Mouse (Mus musculus) spleen, postnatal 4 days (tissue): ENCODE measurements at regions not wholly inside any gene's neighbourhood (a gene's known extent, or its start where the extent isn't known, plus 50 kb on each side); places are given as distances from the start of the nearest gene placed in this dataset.

Experiments used
- DNase-seq, 2 experiments: peaks; one replicate each; pipeline ENCODE4 v3.0.0; 2022; ENCODE audit warnings: low spot score in 2 of 2

DNA sequence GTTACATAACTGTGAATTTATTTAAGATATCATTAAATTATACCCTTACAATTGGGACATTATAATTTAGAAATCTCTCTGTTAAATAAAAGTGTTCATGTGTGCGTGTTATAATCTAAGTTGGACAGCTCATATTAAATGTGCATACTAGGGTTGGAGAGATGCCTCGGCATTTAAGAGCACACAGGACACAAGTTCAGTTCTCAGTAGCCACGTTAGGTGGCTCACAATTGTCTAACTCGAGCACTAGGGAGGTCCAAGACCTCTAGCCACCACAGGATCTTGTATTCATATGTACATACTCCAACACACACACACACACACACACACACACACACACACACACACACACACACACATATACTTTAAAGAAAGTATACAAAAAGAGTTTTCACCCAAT is 56.0 kb downstream of the Foxf2 start:
- DNase-seq: no peak

DNA sequence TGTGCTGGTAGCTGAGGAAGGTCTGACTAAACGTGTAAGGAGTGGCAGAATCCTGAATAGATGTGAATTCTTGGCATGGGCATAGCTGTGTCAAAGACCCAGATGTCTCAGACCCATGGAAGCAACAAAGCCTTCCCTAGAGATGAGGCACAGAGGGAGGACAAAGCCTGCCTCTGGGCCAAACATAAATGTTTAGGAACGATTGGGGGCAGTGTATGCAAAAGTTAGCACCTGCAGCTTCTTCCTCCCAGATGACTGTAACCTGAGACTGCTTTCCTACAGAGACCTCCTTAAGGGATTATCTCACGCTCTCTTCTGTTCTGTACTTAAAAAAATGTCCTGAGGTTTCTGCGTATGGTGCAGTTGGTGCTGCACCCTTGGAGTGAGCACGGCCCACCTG is 57.7 kb downstream of the Foxf2 start:
- no peak for DNase-seq

DNA sequence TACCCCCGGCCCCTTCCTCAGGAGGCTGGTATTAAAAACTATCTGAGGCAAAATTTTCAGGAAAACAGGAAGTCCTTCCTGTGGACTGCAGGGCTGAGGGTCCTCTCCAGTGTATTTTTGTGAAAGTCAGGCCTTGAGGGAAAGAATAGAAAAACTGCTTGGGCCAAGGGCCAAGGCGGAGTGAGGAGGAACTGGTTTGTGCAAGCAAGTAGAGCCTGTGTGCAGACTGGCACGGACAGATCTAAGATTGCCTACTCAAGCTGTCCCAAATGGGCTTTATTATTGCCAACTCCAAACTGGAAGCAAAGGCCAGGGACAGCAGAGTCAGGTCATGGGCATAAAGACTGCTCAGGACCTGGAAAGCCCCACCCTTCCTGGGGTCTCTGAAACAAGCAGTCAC is 62.9 kb downstream of the Foxf2 start:
- no peak for DNase-seq

DNA sequence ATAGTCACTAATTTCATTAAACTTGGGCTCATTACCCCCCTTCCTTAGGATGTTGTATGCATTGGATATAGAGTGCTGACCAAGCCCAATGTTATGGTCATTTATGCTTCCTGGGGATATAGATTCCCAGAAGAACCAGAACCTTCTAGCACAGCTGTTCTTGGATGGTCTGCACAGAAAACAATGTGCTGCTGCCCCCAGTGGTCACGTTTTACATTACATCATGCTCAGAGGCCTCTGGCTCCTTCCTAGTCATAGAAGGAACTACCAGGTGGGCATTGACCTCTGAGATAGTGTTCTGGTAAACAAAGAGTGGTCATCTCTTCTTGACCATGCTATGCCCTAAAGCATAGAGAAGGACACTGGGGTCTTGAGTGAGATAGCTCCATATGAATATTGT is 63.7 kb downstream of the Foxf2 start:
- peak; percentile 14 to 66 for DNase-seq

DNA sequence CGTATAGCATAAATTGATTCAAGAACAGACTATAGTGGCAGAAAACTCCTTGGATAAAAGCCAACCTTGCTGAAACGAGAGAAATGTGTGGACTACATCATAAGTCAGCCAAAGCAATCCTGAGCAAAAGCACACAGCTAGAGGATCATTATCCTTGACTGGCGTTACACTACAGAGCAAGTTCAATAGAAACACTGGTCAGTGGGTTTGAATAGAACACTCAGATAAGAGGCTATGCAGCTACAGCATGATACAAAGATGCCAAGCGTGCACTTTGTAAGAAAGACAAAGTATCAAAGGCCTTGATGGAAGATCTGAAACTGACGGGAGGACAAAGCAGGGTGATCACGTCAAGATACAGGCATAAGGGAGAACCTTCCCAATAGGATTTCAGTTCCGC is 70.1 kb downstream of the Foxf2 start:
- DNase-seq: no peak

DNA sequence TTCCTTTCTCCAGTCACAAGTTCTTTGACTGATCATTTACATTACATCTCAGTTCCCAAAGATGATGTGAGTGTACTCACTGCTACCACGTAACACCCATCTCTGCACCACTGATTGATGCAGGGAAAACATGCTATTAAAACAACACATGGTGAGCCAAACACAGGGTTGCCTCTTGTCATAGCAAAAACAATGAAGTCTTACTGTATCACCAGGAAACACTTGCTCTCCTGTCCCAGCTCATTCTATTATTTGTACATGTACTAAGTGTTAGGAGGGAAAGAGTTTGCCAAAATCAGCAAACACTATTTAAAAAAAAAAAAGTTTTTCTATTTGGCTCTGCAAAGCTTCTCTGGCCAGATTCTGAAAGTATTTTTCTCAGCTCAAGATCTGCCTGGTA is 78.6 kb downstream of the Foxf2 start:
- DNase-seq: no peak

DNA sequence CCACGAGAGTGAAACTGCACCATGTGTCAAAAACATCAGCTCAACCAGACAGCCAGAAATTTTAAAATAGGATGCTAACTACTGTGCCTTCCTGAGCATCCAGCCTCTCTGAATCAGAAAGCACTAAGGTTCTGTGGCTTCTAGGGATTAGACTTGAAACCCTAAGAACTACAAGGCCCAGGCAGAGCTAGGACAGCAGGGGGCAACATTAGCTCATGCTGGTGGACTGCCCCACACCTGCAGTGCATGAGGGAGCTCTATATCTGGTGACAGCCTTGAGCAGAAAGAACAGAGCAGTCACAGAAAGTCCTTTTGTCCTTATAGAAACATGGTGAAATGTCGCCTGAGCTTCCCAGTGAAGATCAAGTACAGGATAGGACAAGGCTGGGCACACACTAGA is 79.8 kb downstream of the Foxf2 start:
- DNase-seq: no peak

DNA sequence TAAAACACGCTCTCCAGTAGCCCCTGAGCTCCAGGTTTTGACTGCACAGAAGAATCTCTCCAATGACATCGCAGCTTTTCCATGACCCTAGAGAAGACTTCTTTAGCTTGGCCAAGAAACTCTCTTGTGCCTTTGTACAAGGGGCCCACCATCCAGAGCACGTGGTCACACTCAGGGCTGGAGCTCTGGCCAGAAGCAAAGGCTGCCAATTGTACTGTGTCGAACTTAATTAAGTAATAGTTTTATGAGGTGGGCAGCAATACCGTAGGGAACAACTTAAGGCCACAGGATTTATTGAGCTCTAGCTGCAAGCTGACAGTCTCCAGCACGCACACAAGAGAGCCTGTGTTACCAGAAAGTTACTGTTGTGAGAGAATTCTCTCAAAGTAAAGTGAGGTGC is 85.1 kb downstream of the Foxf2 start:
- no peak for DNase-seq

DNA sequence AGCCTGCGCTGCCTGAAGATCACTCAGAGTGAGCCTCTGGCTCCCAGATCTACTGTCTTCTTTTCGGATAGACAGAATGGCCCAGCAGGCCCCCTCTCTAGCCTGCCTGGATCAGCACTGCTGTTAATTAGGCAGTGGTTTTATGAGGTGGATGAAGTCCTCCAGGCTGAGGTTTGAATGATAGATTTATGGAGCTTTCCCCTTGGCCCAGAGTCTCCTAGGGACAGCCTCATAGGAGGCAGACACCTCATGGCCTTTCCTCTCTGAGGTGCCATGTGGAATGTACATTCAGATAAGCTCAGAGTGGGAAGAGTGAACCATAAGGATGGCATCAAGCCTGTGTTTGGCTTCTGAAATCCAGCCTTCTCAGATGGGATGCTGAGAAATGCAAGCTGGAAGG is 90.1 kb downstream of the Foxf2 start:
- DNase-seq: no peak

DNA sequence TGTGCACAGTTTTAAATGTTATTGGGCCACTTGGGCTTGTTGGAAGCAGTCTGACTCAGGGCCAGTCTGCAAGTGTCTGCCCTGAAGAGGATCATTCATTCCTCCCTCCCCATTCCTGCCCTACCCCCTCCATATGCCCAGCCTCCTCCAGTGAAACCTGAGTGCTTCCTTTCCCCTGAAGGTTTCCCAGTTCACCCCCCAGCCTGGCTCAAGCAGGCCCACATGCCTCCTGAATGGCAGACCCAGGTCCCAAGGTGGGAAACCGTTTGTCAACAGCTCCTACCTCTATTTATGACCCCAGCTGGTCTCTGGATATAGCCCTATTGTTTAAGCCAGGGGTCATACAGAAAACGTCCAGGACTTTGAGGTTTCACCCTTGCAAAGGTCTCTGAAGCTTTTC is 89.7 kb upstream of the Foxc1 start:
- DNase-seq: no peak

DNA sequence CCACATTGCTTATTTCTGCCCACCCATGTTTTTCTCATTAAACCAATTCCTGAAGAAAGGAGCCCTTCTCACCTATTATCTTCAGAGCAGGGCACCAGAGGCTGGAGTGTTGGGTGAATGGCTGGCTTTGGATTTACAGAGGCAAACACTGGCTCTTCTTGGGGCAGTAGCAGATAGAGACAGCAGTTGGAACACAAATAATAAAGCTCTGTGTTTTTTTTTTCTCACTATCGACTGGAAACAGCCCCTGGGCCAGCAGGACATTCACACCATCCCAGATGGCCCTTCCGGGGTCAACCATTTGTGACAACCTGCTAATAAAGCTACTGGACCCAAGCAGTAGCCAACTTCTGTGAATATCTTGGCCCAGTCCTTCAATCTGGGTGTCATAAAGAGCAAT is 85.7 kb upstream of the Foxc1 start:
- DNase-seq: no peak

DNA sequence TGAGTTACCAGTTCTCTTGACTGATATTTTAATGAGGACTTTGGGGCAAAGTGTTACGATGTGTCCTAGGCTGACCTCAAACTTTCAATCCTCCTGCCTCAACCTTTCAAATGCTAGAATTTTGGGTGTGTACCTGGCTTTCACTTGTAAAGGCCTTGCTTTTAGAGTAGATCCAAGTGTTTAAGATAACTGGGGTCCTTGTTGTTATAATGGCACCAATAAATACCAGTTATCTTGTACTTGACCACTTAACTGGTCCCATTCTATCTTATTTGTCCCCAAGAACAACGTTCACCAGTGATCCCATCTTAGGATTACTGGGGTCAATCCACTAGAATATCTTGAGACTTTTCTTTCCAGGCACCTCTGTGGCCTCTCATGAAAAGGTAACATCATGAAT is 77.6 kb upstream of the Foxc1 start:
- DNase-seq: no peak

DNA sequence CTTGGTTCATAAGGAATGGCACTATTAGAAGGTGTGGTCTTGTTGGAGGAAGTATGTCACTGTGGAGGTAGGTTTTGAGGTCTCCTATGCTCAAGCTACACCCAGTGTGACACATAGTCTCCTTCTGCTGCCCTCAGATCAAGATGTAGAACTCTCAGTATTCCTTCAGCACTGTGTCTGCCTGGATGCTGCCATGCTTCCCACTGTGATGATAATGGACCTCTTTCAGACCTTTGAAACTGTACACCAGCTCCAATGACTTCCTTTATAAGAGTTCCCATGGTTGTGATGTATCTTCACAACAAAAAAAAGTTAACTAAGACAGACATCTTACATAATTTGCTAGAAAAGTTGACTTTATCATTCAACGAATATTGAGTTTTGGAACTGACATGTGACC is 60.2 kb upstream of the Foxc1 start:
- DNase-seq: no peak
